Comparison of ENCODE assay signal across 16 mouse cellular contexts in genomic region chr1:71874037-71874436, GRCm38 (mm10).
"Had no signal": no experiment of that assay in that cellular context is flagged by ENCODE, and none has a peak within 500 bp of the region (broad histone marks: within the 10 kb centered on the region; RNA-seq: fewer than 3 reads in every experiment).

No protein-coding gene starts in this region.

- H3K9ac ChIP-seq: neural tube, embryonic 13.5 days; neural tube, embryonic 15.5 days; stomach, embryonic 15.5 days had no signal

- DNase-seq: retina, postnatal 1 day; right cerebral cortex, adult 18-20 months; right cerebral cortex, postnatal 14 days; right cerebral cortex, postnatal 25 days; right cerebral cortex, postnatal 4 days; spleen, adult 18-20 months; thymus, adult 18-20 months; thymus, adult 2 months; thymus, postnatal 14 days; thymus, postnatal 25 days; thymus, postnatal 36 days; thymus, postnatal 4 days had no signal

- H3K4me1 ChIP-seq: neural tube, embryonic 13.5 days; neural tube, embryonic 15.5 days; stomach, embryonic 15.5 days had no signal

- H3K4me2 ChIP-seq: neural tube, embryonic 13.5 days; neural tube, embryonic 15.5 days; stomach, embryonic 15.5 days had no signal

- H3K4me3 ChIP-seq: neural tube, embryonic 13.5 days; neural tube, embryonic 15.5 days; stomach, embryonic 15.5 days had no signal

- H3K27me3 ChIP-seq: neural tube, embryonic 13.5 days; neural tube, embryonic 15.5 days; stomach, embryonic 15.5 days had no signal

- H3K36me3 ChIP-seq: neural tube, embryonic 13.5 days; neural tube, embryonic 15.5 days; stomach, embryonic 15.5 days had no signal

- H3K9me3 ChIP-seq: neural tube, embryonic 15.5 days; stomach, embryonic 15.5 days had no signal

- H3K27ac ChIP-seq: neural tube, embryonic 13.5 days; neural tube, embryonic 15.5 days; stomach, embryonic 15.5 days; stomach, postnatal 0 days had no signal
